Mouse (Mus musculus): Measurements from ENCODE around the gene Kank2. TPM values are rescaled to one million over a fixed set of nuclear protein-coding genes. Genes with fewer than 3 reads are reported as not detected.

Kank2 gene
- 25.4 and 28.8 TPM in 2 replicates for polyA plus RNA-seq (2015; fragmentation: Nextera tagmentation; extraction: Ambion mirVana)

DNA sequence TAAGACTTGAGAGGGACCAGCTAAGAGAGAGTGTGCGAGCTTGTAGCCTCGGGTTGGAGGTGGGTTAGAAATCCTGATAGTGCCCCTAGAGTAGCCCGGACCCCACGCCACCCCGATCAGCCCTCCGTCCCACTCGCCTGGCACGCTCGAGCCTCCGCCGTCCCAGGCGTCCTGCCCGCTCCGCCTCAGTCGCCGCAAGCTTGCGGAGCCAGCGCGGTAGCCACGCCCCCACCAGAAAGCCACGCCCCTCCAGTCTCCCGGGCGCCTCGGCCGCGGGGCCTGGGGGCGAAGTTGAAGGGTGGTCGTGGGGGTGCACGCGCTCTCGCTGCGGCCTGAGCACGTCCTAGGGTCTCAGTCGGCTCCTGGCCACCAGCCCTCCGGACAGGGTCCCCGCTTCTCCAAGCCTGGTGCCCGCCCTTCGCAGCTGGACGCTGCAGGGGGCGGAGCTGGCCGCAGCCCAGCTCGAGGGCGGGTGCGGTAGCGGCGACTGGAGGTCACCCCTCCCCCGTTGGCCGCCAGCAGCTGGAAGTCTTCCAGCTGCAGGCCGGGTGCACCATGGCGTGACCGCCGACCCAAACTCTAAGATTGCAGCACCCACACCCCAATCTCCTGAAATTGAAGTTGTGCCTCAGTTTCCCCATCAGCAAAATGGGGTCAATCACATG, at the start of gene Kank2:
Gene Kank2 (minus strand): TSS at position 400 of the 665 bp plus-strand sequence.

DNA sequence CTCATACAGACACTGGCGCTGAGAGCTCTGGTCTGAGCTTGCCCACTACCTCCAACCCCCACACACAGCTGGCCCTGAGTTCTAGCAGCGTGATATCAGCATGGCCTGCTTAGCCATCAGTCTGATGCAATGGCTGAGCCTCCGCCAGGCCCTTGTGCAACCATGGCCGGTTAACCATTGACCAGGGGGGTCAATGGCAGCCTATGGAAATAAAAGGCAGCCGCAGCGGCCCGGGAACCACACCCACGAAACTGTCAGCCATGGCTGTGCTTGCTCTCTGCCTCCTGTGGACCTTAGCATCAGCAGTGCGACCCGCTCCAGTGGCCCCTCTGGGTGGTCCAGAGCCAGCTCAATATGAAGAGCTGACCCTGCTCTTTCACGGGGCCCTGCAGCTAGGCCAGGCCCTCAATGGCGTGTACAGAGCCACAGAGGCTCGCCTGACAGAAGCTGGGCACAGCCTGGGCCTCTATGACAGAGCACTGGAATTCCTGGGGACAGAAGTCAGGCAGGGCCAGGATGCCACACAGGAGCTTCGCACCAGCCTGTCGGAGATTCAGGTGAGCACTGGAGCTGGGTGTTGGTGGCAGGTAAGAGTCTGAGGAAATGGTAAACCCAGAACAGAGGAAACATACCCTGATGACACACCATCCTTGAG, 36.8 kb upstream of the Kank2 start, which contains the start of gene Angptl8:
Gene Angptl8 (plus strand): TSS at position 253 of the 655 bp plus-strand sequence.

DNA sequence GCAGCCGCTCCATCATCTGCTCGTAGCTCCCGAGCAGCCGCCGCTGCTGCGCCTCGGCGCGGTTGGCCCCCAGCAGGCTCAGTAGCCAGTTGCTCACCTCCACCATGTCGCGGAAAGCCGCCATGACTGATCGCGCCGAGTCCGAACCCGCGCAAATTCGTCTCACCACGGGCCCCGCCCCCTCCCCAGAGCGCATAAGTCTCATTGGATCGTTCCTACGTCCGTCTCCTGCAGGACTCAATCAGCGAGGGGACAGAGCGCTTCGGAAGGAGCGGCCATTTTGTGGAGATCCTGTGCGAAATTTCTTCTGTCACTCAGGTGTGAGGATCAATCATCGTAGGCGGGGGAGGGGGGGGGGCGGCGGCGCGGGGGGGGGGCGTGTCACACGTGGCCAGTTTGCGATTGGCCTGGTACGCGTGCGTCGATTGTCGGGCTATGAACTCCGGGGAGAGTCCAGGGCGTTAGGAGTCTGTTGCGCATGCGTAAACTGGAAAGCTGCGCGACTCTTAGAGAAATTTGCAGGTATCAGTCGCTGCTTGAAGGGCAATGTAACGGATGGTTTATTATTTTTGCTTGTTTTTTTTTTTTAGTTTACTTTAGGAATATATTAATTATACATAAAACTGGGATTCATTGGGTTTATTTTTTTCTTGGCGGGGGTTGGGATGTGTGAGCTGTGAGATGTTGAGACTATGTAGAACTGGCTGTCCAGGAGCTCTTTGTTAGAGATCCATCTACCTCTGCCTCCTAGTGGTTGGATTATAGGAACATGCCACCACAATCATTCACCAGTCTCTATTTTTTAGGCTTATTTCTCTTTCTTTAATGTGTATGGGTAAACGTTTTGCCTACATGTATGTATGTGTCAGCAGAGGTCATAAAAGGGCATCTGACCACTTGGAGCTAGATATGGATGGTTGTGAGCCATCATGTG, 38.1 kb downstream of the Kank2 start, which contains the start of gene Spc24:
Gene Spc24 (minus strand): TSS at position 149 of the 934 bp plus-strand sequence.

DNA sequence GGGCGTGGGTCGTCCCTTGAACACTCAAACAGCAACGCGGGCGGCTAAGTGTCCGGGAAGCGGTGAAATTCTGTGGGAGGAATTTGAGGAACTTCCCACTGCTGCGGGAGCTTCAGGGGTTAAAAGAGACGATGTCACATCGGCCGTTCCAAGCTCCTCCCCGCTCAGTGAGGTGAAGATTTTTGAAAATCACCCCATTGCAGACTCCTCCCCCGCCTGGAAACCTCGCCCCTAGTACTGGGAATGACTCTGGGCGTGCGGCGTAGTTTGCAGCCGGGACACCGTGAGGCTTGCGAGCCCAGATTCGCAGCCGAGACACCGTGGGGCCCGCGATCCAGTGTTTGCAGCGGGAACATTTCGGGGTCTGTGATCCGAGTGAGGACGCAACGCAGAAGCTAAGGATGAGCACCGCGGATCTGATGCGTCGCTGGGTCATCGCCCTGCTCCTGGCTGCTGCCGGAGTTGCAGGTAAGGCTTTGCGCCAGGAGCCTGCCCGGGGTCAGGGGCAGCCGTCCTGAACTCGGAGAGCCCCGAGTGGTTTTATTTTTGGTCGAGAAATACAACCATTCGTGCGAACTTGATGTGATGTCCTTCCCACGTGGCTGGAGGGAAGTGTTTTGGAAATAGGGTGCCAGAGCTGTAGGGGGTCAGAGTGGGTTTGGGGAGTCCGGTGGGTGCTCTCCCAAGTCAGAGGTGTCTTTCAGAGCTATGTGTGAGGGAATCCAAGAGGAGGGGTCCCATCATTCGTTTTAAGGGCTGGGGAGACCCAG, 75.0 kb downstream of the Kank2 start, which contains the start of gene Ldlr:
Gene Ldlr (plus strand): TSS at position 107 of the 770 bp plus-strand sequence.

Small RNAs within 50 kb of the gene (microRNA-seq; reads per million reads assigned to microRNA genes)
- 4.9 reads per million, percentile 10 among the genes with 10 or more reads in this experiment for gene Mir7083

Other genes starting within 250 kb of the Kank2 start
- gene Timm29, start 206.0 kb downstream of the Kank2 start, polyA plus RNA-seq (2015; fragmentation: Nextera tagmentation; extraction: Ambion mirVana), result 15.3 and 15.4 TPM in 2 replicates
- gene Yipf2, start 205.9 kb downstream of the Kank2 start, polyA plus RNA-seq (2015; fragmentation: Nextera tagmentation; extraction: Ambion mirVana), result 21.2 and 24.7 TPM in 2 replicates
- gene Smarca4, start 182.6 kb downstream of the Kank2 start, polyA plus RNA-seq (2015; fragmentation: Nextera tagmentation; extraction: Ambion mirVana), result 31.6 and 32.3 TPM in 2 replicates
- gene Ldlr, start 75.3 kb downstream of the Kank2 start, polyA plus RNA-seq (2015; fragmentation: Nextera tagmentation; extraction: Ambion mirVana), result 73.5 and 118 TPM in 2 replicates
- gene Spc24, start 38.4 kb downstream of the Kank2 start, polyA plus RNA-seq (2015; fragmentation: Nextera tagmentation; extraction: Ambion mirVana), result 19.5 and 26.9 TPM in 2 replicates
- gene Angptl8, start 36.8 kb upstream of the Kank2 start, polyA plus RNA-seq (2015; fragmentation: Nextera tagmentation; extraction: Ambion mirVana), result 0.44 and 0.45 TPM in 2 replicates
- 22.3 and 25.4 TPM in 2 replicates for gene Dock6, start 53.9 kb upstream of the Kank2 start, polyA plus RNA-seq (2015; fragmentation: Nextera tagmentation; extraction: Ambion mirVana)
- 25.2 and 33.9 TPM in 2 replicates for gene Rab3d, start 119.4 kb upstream of the Kank2 start, polyA plus RNA-seq (2015; fragmentation: Nextera tagmentation; extraction: Ambion mirVana)
- gene Ccdc159, start 128.7 kb upstream of the Kank2 start, polyA plus RNA-seq (2015; fragmentation: Nextera tagmentation; extraction: Ambion mirVana), result 1.6 and 2.0 TPM in 2 replicates
- gene Tmem205, start 128.8 kb upstream of the Kank2 start, polyA plus RNA-seq (2015; fragmentation: Nextera tagmentation; extraction: Ambion mirVana), result 68.5 and 78.3 TPM in 2 replicates
- gene Plppr2, start 138.3 kb upstream of the Kank2 start, polyA plus RNA-seq (2015; fragmentation: Nextera tagmentation; extraction: Ambion mirVana), result 4.0 and 4.3 TPM in 2 replicates
- gene Swsap1, start 157.0 kb upstream of the Kank2 start, polyA plus RNA-seq (2015; fragmentation: Nextera tagmentation; extraction: Ambion mirVana), result 3.4 TPM in 2 replicates
- 2.1 and 2.6 TPM in 2 replicates for gene Epor, start 164.8 kb upstream of the Kank2 start, polyA plus RNA-seq (2015; fragmentation: Nextera tagmentation; extraction: Ambion mirVana)
- 2.9 and 4.9 TPM in 2 replicates for gene Rgl3, start 190.7 kb upstream of the Kank2 start, polyA plus RNA-seq (2015; fragmentation: Nextera tagmentation; extraction: Ambion mirVana)
- not detected in 2 replicates for gene Ccdc151, start 203.9 kb upstream of the Kank2 start, polyA plus RNA-seq (2015; fragmentation: Nextera tagmentation; extraction: Ambion mirVana)
- 47.2 and 48.7 TPM in 2 replicates for gene Prkcsh, start 204.1 kb upstream of the Kank2 start, polyA plus RNA-seq (2015; fragmentation: Nextera tagmentation; extraction: Ambion mirVana)